Mouse (Mus musculus) adrenal gland, adult (tissue): ENCODE measurements at regions not wholly inside any gene's neighbourhood (a gene's known extent, or its start where the extent isn't known, plus 50 kb on each side); places are given as distances from the start of the nearest gene placed in this dataset.
A peak's percentile ranks its signal among the peaks of the same experiment; 100 is the strongest.

ENCODE experiments used
- DNase-seq, 2 experiments: peaks; one replicate each; pipeline ENCODE4 v3.0.0; 2022 to 2023; ENCODE audit warnings: low spot score in 1 of 2; ENCODE audit not compliant: inconsistent age in 2 of 2

DNA sequence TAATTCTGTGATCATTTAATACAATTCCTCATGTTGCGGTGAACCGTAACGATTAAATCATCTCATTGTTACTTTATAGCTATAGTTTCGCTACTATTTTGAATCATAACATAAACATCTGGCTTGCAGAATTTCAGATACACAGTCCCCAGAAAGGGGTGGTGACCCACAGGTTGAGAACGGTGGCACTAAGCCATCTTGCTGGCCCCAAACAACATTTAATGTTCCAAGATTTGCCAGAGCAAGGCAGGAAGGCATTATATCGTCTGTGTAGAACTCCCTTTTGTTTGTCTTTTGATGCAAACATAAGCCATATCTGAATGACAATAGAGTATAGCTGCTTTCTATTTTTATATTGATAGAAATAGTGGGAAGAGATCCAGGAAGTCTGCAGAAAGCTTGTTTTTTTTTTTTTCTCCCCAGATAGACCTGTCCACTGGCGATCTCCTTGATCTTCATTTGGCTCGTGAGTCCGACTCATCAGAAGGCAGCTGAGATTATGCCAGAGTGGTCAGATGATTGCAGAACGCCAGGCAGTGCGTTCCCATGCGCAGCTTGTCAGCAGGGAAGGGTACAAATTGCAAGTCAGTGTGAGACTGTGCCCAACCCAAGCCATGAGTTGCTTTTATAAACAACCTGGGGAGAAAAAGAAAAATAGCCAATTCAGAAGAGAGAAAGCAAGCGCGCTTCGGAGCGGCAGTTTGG, 213.9 kb downstream of the Dok5 start:
- DNase-seq = peak in 1 of 2 experiments; percentile 26

DNA sequence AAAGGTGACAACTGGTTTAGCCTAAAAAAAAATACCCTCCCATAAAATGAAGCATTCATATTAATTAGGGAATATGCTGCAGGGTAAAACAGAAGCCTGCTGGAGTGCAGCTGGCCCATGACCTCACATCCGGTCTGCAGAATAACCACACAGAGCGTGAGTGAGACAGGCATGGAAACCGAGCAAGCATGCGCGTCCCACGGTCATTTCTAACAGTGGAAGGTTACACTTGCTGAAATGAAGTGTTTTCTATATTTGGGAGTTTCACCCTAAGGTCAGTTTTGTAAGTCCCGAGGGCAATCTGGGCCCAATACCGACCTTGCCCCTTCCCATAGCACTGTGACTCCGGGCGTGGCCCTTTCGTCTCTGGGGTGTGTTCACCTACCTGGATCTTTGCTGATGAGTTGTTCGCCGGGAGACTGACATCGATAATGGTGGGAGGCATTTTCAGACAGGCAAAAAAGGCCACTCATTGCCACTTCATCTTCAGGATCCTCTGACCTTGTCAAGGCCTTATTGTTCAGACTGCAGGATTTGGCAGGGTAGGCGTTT, 214.6 kb downstream of the Dok5 start:
- peak in 1 of 2 experiments; percentile 29 for DNase-seq

DNA sequence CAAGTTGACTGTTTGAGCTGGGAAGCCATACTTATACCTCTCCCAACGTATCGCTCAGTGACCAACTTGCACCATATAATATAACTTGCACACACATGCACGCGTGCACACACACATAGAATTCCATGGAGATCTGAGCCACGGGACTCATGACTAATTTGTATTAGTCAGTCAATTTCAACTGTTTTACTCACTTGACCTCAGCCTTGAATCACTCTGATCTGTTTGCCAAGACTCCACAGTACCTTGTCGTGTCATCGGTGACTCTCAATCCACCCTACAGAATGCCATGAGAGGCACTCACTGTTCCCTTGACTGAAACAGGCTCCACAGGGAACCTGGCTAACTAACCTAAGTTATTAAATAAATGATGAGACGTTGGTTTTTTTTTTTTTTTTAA, 215.6 kb downstream of the Dok5 start:
- peak; percentile 41 to 80 for DNase-seq

DNA sequence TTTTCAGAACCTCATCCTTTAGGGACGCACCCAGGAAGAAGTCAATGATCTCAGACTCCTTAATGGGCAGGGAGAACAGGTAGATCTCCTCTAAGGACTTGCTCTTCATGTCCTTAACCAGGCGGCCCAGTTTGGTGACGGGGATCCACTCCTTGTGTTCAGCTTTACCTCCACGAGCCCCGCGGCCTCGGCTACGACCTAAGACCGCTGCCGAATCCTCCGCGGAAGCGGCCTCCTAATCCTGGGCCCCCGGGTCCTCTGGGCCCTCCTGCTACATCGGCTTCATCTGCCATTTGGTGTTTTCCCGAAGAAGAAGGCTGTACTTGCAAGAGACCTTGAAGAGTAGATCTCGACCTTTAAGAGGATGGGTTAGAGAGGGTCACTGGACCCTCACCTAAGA, 223.0 kb downstream of the Dok5 start:
- no peak for DNase-seq

DNA sequence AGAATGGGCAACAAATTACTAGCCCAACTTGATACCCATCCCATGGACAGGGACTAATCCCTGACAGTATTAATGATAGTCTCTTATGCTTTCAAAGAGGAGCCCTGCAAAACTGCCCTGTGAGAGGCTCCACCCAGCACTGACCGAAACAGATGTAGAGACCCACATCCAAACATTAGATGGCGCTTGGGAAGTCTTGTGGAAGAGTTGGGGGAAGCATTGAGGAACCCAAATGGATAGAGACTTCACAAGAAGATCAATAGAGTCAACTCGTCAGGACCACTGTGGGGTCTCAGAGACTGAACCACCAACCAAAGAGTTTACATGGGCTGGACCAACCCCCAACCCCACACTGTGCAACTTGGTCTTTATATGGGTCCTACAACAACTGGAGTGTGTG, 225.2 kb downstream of the Dok5 start:
- no peak for DNase-seq

DNA sequence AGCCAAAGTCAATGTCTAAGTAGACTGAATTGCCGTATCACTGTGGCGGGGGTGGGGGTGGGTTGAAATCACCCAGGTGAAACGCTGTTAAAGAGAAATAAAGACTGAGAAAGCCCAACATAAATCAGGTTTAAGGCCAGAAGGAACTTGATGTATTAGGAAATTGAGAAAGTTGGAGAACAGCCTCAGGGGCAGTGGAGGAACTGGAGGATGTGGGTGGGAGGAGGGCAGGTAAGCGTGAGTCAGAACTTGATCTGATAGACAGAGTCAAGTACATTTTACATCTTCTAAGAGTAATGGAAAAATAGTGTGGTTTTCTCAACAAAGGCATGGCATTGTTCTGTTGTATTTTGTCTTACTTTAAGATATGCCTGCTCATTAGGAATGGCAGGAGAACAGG, 228.8 kb downstream of the Dok5 start:
- no peak for DNase-seq

DNA sequence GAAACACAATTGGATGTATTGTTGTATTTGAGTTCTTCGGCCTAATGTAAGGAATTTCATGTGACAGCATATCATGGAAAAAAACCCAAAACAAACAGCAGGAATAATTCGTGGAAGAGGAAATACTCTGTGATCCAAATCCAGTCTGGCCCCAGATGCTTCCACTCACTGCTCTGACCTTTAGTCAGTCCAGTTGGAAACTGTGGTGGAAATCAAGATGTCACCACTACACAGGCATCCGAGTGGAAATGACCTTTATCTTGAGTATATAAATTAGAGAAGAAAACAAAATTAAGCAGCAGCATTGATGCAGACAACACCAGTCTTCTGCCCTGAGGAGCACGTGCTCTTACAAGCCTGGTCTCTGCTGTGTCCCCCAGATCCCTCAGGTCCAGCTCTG, 230.9 kb downstream of the Dok5 start:
- DNase-seq = no peak

DNA sequence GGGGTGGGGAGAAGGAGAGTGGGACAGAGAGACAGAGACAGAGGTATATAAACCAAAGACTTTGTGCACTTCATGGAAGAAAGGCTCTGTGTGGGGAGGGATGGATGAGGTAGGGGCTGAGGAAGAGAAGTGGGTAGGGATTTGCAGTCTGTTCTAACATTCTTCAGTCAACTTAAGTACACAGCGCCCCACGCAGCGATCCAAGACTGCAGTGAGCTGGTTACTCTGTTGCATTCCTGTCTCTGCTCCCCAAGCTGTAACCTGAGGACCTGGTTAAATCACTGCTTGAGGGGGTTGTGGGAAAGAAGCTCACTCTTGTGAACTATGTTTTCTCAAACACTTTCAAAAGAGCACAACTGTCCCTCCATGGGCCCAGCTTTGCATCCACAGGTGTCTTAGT, 237.8 kb downstream of the Dok5 start:
- no peak for DNase-seq

DNA sequence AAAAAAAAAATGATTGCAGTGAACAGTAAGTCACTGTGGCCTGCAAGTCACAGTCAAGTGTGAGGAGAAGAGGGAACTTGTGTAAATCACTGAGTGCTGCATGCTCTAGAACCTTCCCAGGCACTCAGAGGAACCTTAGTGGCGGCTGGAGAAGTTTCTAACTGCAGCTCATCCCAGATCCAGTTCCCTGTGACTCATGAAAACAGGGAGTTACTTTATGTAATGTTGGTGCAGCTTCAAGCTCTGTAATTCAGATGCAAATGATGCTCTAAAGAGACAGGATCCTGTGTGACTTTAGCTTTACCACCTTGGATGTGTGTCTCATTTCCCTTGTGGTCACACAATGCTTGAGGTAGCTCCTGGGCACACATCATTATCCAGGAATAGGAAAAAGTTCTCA, 253.8 kb downstream of the Dok5 start:
- no peak for DNase-seq

DNA sequence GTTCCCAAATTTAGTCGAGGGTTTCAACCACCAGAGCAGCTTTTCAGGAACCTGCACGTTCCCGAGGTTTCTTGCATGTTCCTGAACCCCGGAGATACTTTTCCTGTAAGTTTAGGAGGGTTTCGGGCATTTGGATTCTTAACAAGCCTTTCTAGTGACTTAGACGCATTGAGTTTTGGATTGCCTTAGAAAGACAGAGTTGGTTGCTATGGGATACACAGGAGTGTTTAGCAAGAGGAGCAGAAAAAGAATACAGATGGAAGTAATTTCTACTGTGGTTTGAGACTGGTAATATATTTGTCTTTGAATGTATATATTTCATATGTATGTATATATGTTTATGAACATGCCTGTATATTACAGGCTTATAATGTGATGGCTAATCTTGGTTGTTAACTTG, 266.8 kb downstream of the Dok5 start:
- DNase-seq = no peak

DNA sequence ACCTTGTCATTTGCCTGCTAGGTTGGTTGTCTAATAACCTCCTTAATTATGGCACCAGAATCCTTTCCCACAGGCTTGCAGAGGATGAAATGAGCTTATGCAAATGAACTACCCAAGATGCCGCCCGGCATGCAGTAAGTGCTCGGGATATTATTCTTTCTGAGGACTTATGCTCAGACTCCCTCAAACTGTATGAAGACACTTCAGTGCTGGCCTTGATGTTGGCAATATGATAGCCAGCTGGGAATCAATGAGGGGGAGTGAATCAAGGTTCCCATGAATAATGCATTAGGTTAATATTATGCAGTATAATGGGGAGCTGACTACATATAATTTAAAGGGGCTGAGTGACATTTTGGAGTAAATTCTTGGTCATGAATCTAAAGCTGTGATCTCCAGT, 268.6 kb downstream of the Dok5 start:
- DNase-seq = no peak

DNA sequence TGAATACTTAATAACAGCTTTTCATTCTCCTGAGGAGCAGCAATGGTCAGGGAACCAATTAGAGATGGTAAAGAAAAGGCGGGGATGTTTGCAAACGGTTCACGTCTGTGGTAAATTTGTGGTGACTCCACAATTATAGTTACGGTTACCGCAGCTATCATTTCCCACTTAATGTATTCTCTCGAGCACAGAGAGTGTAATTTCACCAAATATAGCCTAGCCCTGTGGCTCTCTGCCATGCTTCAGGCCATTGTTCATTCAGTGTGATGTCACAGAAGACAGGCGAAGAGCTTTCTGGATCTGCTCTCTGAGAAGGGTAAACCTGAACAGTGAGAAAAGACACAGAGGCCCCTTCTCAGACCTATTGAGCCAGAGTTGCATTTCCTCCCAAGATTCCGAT, 296.9 kb downstream of the Dok5 start:
- DNase-seq = no peak
